Mouse (Mus musculus) frontal cortex, adult 2 months (tissue): ENCODE results near the gene Enox1. TPM values are rescaled to one million over a fixed set of nuclear protein-coding genes. Genes with fewer than 3 reads are reported as not detected.

Experiments used
- DNase-seq, 2 experiments: peaks; one replicate each; pipeline ENCODE4 v3.0.0; 2022; ENCODE audit warnings: low spot score in 1 of 2; ENCODE audit errors: extremely low spot score in 1 of 2
- polyA plus RNA-seq: library from polyadenylated mRNA; depleted of rRNA; stranded (reverse); fragments of >200 nt; gene quantifications from 2 replicates; pipeline ENCODE4 v1.2.3, GENCODE M21; 2012

The Enox1 gene
- polyA plus RNA-seq, 1 experiment, result 23.8 TPM

- DNase-seq, result no peak
Observed at GRCm38 (mm10) chr14:77557446-77558070, 401.0 kb downstream of the Enox1 start.

DNA sequence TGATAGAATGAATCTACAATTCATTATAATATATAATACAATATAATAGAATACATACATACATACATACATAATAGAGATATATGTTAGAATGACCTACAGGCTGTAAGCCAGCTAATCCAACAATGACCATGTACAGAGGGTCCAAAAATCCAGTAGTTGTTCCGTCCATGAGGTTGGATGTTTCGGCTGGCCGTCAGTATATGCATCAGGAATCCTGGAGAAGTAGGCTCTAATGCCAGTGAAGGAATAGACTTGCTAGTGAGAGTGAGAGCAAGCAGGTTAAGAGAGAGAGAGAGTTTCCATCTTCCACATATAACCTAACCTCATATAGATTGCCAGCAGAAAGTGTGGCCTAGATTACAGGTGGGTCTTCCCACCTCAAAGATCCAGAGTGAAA is 402.3 kb downstream of the Enox1 start:
- DNase-seq, result no peak

DNA sequence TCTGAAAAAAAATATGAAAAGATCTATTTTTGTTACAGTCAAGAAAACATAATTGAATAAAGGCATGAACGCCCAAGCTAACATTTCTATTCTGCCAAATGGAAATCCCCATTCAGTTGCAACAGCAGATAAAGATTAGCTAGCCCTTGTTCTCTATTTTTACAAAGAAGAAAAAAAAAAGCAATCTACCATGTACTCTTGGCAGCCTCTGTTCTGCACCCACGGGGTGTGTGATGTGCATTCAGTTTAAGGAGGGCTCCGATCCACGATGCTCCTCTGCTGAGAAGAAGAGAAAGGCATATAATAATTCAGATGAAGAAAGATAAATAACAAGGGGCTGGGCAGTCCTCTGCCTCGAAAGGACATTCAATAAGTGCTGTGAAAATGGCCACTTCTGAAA is 403.2 kb downstream of the Enox1 start:
- no peak for DNase-seq

DNA sequence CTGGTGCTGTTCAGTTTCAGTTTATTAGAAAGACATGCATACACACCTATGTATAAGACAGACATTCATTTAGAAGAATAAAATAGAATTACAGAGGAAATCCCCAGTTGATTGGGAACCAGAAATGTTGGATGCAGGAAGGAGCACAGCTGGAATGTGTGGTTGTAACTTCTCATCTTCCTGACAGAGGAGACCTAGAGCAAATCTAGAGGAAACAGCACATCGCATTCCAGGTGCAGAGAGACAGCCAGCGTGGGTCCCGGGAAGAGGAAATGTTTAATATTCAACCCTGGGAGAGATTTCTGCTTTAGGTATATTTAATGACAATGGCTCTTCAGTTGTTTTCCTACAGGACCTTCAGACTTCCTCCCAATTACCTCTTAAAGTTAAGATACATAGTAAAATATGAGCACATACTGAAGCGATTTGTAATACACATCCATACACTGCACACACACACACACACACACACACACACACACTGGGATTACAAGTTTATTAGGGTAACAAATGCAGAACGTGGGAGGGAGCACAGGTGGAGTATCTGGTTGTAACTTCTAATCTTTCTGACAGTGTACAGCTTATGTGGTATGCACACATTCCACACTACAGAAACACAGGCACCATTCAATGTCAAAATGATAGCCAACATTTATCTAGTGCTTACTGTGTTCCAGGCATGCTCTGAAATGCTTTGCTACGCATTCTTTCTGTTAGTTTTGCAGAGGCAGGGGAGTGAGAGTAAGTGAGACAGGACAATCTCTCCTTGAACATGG is 405.4 kb downstream of the Enox1 start:
- no peak for DNase-seq

- DNase-seq, result no peak
Observed at GRCm38 (mm10) chr14:77563922-77564321, 407.4 kb downstream of the Enox1 start.

DNA sequence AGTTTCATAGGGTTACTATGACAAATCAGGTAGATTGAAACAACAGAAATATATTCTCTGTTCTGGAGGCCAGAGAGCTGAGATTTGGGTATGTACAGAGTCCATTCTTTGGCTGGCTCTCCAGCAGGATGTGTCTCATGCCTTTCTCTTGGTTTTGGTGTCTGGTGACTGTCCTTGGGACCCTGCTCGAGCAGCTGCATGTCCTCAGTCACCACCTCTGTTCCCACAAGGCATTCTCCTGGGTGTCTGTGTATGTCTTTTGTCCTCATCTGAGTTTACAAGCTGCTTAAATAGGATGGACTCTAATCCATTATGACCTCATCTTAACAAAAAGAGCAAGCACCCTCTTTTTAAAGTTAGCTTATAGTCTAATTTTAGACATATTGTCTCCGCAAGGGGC is 410.6 kb downstream of the Enox1 start:
- no peak for DNase-seq

DNA sequence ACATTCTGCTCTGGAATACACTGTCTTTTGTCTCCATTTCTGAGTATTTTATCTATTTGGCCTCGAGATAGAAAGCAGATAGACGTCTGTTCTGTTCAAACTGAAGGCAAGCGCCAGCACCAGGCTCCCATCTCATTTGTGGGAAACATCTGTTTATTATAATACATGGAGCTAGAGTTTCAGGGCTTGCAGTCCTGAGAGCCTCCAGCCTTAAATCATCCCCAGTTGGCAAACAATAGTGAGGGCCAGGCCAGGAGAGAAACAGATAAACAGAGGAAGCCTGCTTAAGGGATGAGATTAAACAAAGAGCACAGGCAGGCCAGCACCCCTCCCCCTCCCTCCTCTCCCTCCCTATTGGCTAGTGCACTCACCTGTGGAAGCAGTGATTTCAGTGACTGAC is 417.9 kb downstream of the Enox1 start:
- DNase-seq, result no peak

DNA sequence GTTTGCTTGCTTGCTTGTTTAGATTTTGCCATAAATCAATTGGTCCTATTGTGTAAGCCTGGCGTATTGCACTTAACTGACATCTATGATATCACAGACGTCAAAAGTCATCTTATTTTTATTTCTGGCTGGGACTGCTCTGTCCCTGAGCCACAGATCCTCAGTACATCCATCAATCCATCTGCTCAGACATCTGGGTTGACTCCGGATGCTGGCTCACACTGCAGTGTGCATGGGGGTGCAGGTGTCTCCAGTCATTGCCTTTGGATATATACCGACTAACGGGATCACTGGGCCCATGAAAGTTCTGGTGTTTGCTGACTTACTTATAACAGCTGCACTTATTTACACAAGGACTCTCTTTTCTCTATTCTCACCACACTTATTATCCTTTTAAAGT is 419.8 kb downstream of the Enox1 start:
- DNase-seq, result no peak

DNA sequence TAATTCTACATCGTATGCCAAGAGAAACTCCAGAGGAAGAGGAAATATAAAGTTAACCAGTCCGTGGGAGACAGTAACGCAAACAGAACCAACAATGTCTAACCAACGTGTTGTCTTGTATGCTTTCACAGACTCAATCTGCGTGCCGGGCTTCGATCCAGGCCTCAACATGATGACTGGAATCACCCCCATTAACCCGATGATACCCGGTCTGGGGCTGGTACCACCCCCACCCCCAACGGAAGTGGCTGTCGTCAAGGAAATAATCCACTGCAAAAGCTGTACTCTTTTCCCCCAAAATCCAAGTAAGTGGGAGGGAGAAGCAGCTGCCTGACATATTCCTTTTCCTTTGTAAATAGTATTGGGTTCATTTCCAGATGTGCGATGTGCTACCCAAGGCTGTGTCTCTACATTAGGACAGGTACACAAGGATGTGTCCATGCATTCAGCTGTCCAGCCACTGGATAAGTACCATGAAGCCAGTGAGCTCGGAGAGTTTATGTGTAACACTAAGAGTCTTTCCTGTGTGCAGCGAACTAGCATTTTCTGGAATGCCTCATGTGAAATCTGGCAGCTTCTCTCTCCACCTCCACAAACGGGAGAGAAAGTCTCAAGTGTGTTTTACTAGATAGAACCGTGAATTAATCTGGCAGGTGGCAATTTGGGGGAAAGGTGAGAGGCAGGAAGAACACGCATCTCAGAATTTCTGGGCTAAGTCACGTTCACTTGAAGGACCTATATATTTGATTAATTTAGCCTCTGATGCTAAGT is 421.1 kb downstream of the Enox1 start:
- DNase-seq, result peak in 1 of 2 experiments; percentile 65

GRCm38 (mm10) chr14:77578355-77578754 is 421.8 kb downstream of the Enox1 start:
- no peak for DNase-seq

- peak in 1 of 2 experiments; percentile 47 for DNase-seq
Observed at GRCm38 (mm10) chr14:77580106-77580936, 423.8 kb downstream of the Enox1 start.

GRCm38 (mm10) chr14:77580937-77581270 is 424.3 kb downstream of the Enox1 start:
- peak; percentile 75 to 84 for DNase-seq

GRCm38 (mm10) chr14:77581616-77582015 is 425.1 kb downstream of the Enox1 start:
- no peak for DNase-seq

DNA sequence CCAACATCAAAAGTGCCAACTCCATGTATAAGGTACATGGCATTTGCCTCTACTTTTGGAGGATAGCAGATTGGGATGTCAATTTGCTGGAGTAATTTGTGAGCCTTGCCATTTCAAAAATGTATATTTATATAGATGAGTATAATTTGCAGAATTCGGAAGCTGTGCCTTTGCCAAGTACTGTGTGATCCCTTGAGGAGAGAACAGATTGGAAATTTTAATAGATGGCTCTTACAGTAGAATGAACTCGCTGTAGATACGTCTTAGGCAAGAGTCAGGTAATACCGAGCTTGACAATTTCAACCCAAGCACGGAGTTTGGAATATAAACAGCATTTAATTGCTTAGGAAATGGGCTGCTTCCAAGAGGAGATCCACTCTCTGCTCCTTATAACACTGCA is 427.9 kb downstream of the Enox1 start:
- peak in 1 of 2 experiments; percentile 55 for DNase-seq

DNA sequence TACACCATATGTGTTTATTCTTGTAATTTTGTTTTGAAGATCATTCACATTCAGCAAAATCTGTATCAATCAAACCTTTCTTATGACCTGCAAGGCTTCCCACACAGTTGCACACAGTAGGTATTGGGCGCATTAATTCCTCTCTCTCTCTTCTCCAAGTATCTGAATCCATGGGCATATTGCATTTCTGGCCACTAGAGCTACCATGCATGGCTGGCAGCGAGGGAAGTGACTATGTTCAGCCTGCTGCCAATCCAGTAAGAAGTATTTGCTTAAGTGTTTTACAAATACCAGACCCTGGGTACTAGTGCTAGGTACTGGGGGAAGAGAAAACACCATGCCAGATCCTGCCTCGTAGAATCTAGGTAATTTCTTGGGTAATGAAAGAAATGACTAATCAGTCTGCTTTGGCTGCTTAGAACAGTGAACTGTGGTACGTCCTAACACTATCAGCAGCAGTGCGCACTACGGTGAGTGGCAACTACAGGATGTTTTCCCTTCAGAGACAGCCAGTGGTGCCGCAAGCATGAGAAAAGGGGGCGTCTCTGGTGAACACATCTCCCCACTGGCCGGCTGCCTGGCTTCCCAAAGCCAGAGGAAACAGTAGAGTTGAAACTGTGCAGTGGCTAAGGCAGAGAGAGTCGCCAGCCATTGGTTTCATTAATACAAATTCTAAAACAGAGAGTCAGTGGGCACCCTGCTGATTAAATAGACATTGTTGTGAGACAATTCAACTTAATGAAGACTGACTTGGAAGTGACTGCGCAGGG is 428.7 kb downstream of the Enox1 start:
- DNase-seq, result no peak

DNA sequence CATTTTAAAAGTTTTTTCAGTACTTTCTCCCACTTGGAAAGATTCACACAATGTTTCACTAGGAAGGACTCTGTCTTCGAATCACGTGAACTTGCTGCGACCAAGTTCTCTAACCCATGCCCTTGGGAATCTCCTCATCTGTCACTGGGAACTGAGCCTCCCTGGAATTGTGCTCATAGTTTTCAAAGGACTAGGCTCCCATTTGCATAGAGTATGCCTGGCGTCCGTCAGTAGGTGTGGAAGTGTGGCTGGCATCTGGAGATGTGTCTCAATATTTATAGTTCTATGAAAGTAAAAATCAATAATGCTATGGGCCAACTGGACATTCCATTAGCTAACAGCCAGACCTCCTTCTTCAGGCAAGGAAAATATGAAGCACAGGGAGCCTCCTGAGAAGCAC is 429.5 kb downstream of the Enox1 start:
- DNase-seq, result no peak

- no peak for DNase-seq
Observed at GRCm38 (mm10) chr14:77587182-77587581, 430.6 kb downstream of the Enox1 start.

- no peak for DNase-seq
Observed at GRCm38 (mm10) chr14:77593136-77593838, 436.7 kb downstream of the Enox1 start.
